Mouse (Mus musculus) left cerebral cortex, postnatal 10 days (tissue): ENCODE measurements around the gene Gm42372. TPM values are rescaled to one million over a fixed set of nuclear protein-coding genes. Genes with fewer than 3 reads are reported as not detected.
A peak's percentile ranks its signal among the peaks of the same experiment; 100 is the strongest.

ENCODE experiments used
- DNase-seq, 2 experiments: peaks; one replicate each; pipeline ENCODE4 v3.0.0; 2021 to 2022; ENCODE audit warnings: low spot score in 2 of 2, mixed read lengths in 1 of 2; ENCODE audit errors: extremely low spot score in 1 of 2
- intact Hi-C: fragments of 180-260 bp; cut with DNase I; formaldehyde crosslinking; loops from one replicate; pipeline ENCODE4 v1.15.1; 2025
- total RNA-seq, 2 experiments: library from RNA; stranded (reverse); gene quantifications; 2 replicates each; pipeline ENCODE4 v1.2.3; 2021

Gene Gm42372
- total RNA-seq, 2 experiments from 2014 or later: 52.6 to 57.6 TPM

- DNase-seq: no peak
- intact Hi-C loops: no loop called here
Measured at GRCm38 (mm10) chr7:17025505-17025894, 42.6 kb downstream of the Gm42372 start.

DNA sequence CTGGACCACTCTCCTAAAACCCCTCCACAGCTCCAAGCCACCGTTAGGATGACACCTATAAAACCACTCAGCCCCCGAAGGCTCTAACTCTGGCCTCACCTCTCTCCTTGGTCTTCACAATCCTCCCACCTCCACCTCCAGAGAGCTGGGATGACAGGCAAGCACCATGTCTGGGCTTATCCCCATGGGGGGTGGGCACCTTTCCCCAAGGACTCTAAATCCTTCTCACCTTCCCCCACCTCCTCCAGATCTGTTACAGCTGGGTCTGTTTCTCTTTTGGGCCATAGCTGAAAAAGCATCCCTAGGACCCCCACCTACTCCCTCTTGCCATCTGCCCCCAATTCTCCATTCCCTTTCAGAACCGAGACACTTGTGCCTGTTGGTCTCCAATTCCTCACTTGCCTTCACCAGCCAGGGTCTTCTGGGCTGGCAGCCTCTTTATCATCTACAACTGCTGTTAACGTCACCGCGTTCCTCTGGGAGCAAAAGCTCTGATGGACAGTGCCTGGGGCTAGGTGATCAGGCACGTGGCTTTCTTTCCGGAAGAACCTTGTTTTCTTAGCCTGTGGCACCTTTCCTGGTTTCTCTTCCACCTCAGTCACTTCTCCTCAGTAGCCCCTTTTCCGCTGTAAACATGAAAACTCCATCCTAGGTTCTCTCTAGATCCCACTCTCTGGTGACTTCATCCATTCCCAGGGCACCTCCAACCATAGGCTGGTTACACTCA lies 43.2 kb downstream of the Gm42372 start:
- intact Hi-C loops: no loop called here
- DNase-seq: no peak

GRCm38 (mm10) chr7:17026710-17027587 lies 44.1 kb downstream of the Gm42372 start:
- intact Hi-C loops: no loop called here
- DNase-seq: peak in 1 of 2 experiments; percentile 64

DNA sequence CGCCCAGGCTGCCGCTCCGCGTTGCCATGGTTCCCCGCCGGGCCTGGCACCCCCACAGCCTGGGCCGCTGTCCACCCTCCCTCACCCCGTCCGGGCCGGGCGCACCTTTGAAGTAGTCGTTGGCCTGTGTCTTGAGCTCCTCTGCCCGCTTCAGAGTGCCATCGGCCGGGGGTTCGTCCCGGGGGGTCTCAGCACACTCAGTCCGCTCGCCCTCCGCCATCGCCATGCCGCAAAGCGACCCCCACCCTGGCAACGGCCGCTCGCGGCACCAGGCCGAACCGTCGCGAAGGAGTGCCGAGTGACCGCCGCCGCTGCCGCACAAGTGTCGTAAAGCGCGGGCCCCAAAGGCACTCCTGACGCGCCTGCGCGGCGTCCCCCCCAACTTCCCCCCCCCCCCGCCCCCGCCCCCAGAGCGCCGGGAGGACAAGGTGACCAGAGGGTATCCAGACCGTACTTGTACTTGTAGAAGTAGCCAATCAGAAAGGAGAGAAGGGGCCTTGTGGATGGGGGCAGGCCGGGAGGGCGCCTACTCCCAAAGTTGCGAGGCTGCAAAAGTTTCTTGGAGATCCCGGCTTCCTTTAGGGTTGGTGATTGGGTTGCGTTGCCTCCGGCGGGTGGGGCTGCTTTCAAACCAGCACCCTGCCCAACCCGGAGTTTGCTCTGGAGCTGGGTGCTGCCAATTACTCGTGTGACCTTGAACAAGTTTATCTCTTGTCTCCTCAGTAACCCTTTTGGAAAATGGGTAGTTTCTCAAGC lies 44.9 kb downstream of the Gm42372 start, which contains the start of gene Ppp5c:
Gene Ppp5c (minus strand): TSS at position 337 of the 756 bp plus-strand sequence.
- DNase-seq: peak; percentile 89 to 97
- intact Hi-C loops: no loop called here

DNA sequence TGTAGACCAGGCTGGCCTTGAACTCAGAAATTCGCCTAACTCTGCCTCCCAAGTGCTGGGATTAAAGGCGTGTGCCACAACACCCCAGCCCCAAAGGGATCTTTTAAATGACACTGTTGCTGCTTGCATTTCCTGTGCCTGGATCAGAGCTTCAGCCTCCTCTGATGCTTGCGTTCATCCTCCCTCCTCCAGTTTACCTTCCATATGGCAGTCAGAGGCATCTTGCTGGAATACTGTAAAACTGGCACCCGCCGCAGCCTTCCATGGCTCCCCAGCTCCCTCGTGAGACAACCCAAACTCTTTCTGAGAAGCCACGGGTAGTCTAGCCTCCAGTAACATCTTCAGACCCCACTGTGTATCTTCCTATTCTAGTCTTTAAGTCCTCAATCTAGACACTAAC lies 46.0 kb downstream of the Gm42372 start:
- intact Hi-C loops: no loop called here
- no peak for DNase-seq

GRCm38 (mm10) chr7:17030239-17030638 lies 47.4 kb downstream of the Gm42372 start:
- intact Hi-C loops: no loop called here

More at GRCm38 (mm10) chr7:17030239-17030638, 47.4 kb downstream of the Gm42372 start:
- no peak for DNase-seq

Other genes with a start within 250 kb of the Gm42372 start
- gene Ap2s1, start 244.7 kb upstream of the Gm42372 start, total RNA-seq: 100 to 1,000 TPM; 350 to 351 TPM
- 1 to 10 TPM; 3.9 to 4.3 TPM for gene Slc1a5, start 201.7 kb upstream of the Gm42372 start, total RNA-seq
- 100 to 1,000 TPM; 269 to 272 TPM for gene Strn4, start 167.2 kb upstream of the Gm42372 start, total RNA-seq
- 10 to 100 TPM; 49.9 to 51.7 TPM for gene Fkrp, start 166.4 kb upstream of the Gm42372 start, total RNA-seq
- gene Prkd2, start 140.2 kb upstream of the Gm42372 start, total RNA-seq: 1 to 10 TPM; 6.4 to 6.8 TPM
- gene Dact3, start 107.8 kb upstream of the Gm42372 start, total RNA-seq: 100 to 1,000 TPM; 103 TPM
- under 1 TPM; 0.73 to 0.81 TPM for gene Gng8, start 91.3 kb upstream of the Gm42372 start, total RNA-seq
- under 1 TPM in 1 of 2 experiments, not detected in 1; 0.17 TPM for gene Ptgir, start 76.6 kb upstream of the Gm42372 start, total RNA-seq
- 1,000 to 10,000 TPM; 2,071 to 2,081 TPM for gene Calm3, start 59.0 kb upstream of the Gm42372 start, total RNA-seq
- 100 to 1,000 TPM; 210 to 223 TPM for gene Pnmal2, start 38.4 kb upstream of the Gm42372 start, total RNA-seq
- gene Pnmal1, start 23.4 kb upstream of the Gm42372 start, total RNA-seq: 10 to 100 TPM; 68.6 to 68.8 TPM
- gene Ccdc8, start 9.6 kb downstream of the Gm42372 start, total RNA-seq: 1 to 10 TPM; 3.0 to 3.3 TPM
- 100 to 1,000 TPM; 157 to 162 TPM for gene Ppp5c, start 44.8 kb downstream of the Gm42372 start, total RNA-seq
- 10 to 100 TPM in 1 of 2 experiments, 1 to 10 TPM in 1; 6.5 to 16.9 TPM for gene Hif3a, start 79.3 kb downstream of the Gm42372 start, total RNA-seq
- 1 to 10 TPM; 5.6 to 6.1 TPM for gene Psg16, start 91.0 kb downstream of the Gm42372 start, total RNA-seq
- gene Ceacam3, start 167.2 kb downstream of the Gm42372 start, total RNA-seq: under 1 TPM in 1 of 2 experiments, not detected in 1; 0.10 TPM
- gene Psg29, start 220.4 kb downstream of the Gm42372 start, total RNA-seq: not detected